Mouse (Mus musculus): ENCODE measurements around the gene Dao. TPM values are rescaled to one million over a fixed set of nuclear protein-coding genes. Genes with fewer than 3 reads are reported as not detected.

Dao gene
- polyA plus RNA-seq, 1 experiment from 2014 or later = 0.15 TPM

DNA sequence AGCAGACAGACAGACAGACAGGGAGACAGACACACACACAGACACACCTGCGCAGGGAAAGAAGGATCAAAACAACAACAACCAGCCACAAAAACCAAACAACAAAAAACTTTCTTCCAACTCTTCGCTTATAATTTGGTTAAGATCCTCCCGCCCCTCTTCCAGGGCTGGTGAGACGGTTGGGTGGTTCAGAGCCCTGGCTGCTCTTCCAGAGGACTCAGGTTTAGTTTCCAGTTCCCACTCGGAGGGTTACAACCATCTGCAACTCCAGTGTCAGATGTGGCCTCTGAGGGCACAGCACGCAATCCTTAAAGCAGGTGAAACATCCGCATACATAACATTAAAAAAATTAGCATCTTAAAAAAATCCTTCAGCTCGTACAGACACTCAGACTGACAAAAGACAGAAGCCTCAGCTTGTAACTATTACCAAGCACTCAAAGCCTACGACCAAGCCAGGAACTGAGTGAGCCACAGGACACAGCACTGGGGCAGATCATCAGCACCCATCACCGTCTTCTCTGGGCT is 32.0 kb upstream of the Dao start:
- Histone ChIP-seq H3K9ac (ENCODE audit: low read length) (no peak overlapping the region), H3K36me3 (ENCODE audit: control insufficient read depth, insufficient read depth, low read length) (peaks cover 12% of the 10 kb centered on the region), H3K9me3 (ENCODE audit: control insufficient read depth, low read length) (no peaks in the 10 kb centered on the region), H3K27ac (replicated peaks) (no peak overlapping the region), H3K4me3 (ENCODE audit: low read depth, low read length) (no peak overlapping the region), H3K4me2 (replicated peaks; ENCODE audit: low read depth) (no peak overlapping the region), H3K27me3 (ENCODE audit: control insufficient read depth, insufficient read depth, low read length) (no peaks in the 10 kb centered on the region), H3K4me1 (replicated peaks; ENCODE audit: control insufficient read depth, insufficient read depth) (peaks cover 13% of the 10 kb centered on the region)
- DNase-seq (ENCODE audit: low spot score) (no peak), ATAC-seq (ENCODE audit: low FRiP score, low TSS enrichment) (no peak)
- 78% methylated on average over 10 of the region's 10 CpGs for WGBS
- TF ChIP-seq CTCF (IDR thresholded peaks at IDR 0.05; ENCODE audit: low read depth) (no peak), EP300 (optimal IDR thresholded peaks at IDR 0.05) (no peak)

DNA sequence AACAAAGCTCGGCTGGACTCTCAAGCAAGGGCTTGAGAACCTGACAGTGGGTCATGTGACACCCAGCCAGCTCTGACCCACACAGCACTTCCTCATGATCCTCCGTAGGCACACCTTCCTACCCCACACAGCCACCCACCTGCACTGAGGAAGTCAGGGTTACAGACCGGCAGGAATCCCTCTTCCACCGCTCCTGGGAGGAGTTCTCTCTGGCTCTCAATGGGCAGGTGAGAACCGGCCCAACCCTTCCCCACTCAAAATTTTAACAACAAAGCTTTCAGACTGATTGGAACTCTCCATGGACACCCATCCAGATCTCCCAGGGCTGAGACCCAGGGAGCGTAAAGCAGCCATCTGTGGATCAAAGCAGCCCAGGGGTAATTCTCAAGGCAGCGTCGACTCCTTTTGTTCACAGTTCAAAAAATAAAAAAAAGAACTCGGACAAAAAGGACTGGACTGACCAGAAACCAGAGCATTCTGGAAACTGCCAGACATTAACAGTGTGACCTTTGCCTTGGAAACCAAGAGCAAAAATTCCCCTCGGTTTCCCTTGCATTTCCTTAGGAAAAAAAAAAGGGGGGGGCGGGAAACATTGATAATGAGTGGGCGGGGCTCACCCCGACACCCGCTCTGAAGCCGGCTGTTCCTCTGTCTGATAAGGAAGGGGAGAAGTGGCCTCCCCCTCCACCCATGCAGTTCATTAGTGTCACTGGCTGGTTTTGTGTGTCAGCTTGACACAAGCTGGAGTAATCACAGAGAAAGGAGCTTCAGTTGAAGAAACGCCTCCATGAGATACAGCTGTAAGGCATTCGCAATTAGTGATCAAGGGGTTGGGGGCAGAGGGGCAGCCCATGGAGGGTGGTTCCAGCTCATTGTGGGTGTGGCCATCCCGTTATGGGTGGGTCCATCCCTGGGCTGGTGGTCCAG is 30.7 kb upstream of the Dao start:
- H3K27me3 ChIP-seq (ENCODE audit: control insufficient read depth, insufficient read depth, low read length) = no peaks in the 10 kb centered on the region
- H3K4me1 ChIP-seq (replicated peaks; ENCODE audit: control insufficient read depth, insufficient read depth) = peaks cover 13% of the 10 kb centered on the region
- H3K36me3 ChIP-seq (ENCODE audit: control insufficient read depth, insufficient read depth, low read length) = peaks cover 11% of the 10 kb centered on the region
- WGBS = 21% methylated on average over 18 of the region's 18 CpGs
- H3K9me3 ChIP-seq (ENCODE audit: control insufficient read depth, low read length) = no peaks in the 10 kb centered on the region
- DNase-seq (ENCODE audit: low spot score) (peak; percentile 57), ATAC-seq (ENCODE audit: low FRiP score, low TSS enrichment) (peak; percentile 66)
- H3K4me2 ChIP-seq (replicated peaks; ENCODE audit: low read depth) = peak overlapping the region; percentile 27; the same call in 1 of the 2 replicates
- peak overlapping the region; percentile 23; the same call in 1 of the 2 replicates for H3K9ac ChIP-seq (ENCODE audit: low read length)
- TF ChIP-seq EP300 (optimal IDR thresholded peaks at IDR 0.05) = no peak
- no peak for TF ChIP-seq CTCF (IDR thresholded peaks at IDR 0.05; ENCODE audit: low read depth)
- peak overlapping the region; percentile 84 for H3K27ac ChIP-seq (replicated peaks)
- H3K4me3 ChIP-seq (ENCODE audit: low read depth, low read length) = no peak overlapping the region

DNA sequence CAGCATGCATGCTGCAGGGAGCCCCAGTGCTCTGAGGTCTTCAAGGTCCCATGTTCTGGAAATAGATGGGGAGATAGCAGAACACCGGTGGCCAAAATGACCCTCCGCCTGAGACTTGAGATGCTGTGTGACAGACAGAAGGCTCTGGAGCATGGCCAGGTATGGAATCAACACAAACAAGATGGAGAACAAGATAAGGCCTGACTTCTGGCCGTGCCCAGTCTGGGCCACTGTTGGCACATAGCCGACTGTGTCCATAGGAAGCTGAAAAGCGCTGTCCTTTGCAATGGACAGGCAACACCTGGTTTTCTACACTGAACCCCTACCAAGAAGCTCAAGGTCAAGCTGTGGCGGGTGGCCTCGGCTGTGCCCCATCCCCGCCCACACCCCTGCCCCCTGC is 29.7 kb upstream of the Dao start:
- H3K9ac ChIP-seq (ENCODE audit: low read length) = no peak overlapping the region
- 86% methylated on average over 8 of the region's 8 CpGs for WGBS
- H3K4me2 ChIP-seq (replicated peaks; ENCODE audit: low read depth) = no peak overlapping the region
- H3K27me3 ChIP-seq (ENCODE audit: control insufficient read depth, insufficient read depth, low read length) = no peaks in the 10 kb centered on the region
- peak overlapping the region; percentile 40; the same call in 1 of the 2 replicates for H3K27ac ChIP-seq (replicated peaks)
- no peaks in the 10 kb centered on the region for H3K9me3 ChIP-seq (ENCODE audit: control insufficient read depth, low read length)
- peaks cover 7% of the 10 kb centered on the region for H3K36me3 ChIP-seq (ENCODE audit: control insufficient read depth, insufficient read depth, low read length)
- TF ChIP-seq EP300 (optimal IDR thresholded peaks at IDR 0.05) = no peak
- no peak for TF ChIP-seq CTCF (IDR thresholded peaks at IDR 0.05; ENCODE audit: low read depth)
- no peak overlapping the region for H3K4me3 ChIP-seq (ENCODE audit: low read depth, low read length)
- H3K4me1 ChIP-seq (replicated peaks; ENCODE audit: control insufficient read depth, insufficient read depth) = peaks cover 13% of the 10 kb centered on the region
- no peak for ATAC-seq (ENCODE audit: low FRiP score, low TSS enrichment)
- DNase-seq (ENCODE audit: low spot score) = no peak

DNA sequence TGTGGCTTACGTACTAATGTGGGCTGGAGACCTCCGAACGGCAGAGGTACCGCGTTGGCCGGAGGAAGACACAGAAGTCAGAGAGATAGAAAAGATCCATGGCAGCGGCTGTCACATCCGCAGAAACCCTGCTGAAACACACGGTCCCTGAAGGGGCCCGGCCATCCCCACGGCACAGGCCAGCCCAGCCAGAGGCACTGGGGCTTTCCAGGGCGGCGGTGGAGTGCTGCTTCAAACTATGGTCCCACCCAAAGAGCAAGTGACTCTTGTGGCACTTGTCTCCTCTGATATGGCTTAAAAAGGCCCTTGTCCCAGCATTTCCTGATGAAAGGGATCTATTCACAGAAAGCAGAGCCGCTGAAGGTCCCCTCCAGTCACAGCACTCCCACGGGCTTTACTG is 28.9 kb upstream of the Dao start:
- Histone ChIP-seq H3K9me3 (ENCODE audit: control insufficient read depth, low read length) (no peaks in the 10 kb centered on the region), H3K4me2 (replicated peaks; ENCODE audit: low read depth) (no peak overlapping the region), H3K27ac (replicated peaks) (peak overlapping the region; percentile 67), H3K4me3 (ENCODE audit: low read depth, low read length) (no peak overlapping the region), H3K9ac (ENCODE audit: low read length) (no peak overlapping the region), H3K27me3 (ENCODE audit: control insufficient read depth, insufficient read depth, low read length) (no peaks in the 10 kb centered on the region), H3K4me1 (replicated peaks; ENCODE audit: control insufficient read depth, insufficient read depth) (peaks cover 13% of the 10 kb centered on the region), H3K36me3 (ENCODE audit: control insufficient read depth, insufficient read depth, low read length) (peaks cover 1% of the 10 kb centered on the region)
- DNase-seq (ENCODE audit: low spot score) = no peak
- ATAC-seq (ENCODE audit: low FRiP score, low TSS enrichment) = no peak
- WGBS = 66% methylated on average over 15 of the region's 15 CpGs
- TF ChIP-seq CTCF (IDR thresholded peaks at IDR 0.05; ENCODE audit: low read depth) = no peak
- no peak for TF ChIP-seq EP300 (optimal IDR thresholded peaks at IDR 0.05)

DNA sequence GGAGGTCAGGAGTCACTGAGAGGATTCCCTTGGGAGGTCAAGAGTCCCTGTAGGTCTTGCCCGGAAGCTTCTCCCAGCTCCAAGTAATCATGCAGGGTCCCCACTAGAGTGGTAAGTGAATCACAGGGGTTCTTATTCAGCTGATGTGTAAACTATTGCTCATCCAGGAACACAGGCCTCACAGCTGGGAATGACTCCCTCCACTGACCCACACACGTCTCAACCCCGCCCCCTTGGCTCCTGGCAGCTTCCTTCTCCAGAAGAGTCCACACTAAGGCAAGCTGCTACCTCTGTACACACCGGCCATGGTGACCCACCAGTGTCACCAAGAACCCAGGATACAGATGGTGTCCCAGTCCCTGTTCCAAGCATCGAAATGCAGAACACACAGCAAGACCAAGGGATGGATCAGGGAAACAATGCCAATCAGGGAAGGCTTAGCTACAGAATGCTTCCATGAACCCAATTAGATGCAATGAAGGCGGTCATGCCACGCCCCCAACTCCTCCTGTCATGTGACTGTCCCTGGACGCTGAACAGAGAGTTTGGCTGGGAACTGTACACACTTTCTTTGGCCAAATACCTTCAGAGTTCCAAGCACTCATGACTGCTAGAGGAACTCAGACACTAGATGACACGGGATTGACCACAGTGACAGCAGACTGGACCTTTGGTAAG is 27.8 kb upstream of the Dao start:
- ATAC-seq (ENCODE audit: low FRiP score, low TSS enrichment) (peak; percentile 89), DNase-seq (ENCODE audit: low spot score) (peak; percentile 83)
- 49% methylated on average over 9 of the region's 9 CpGs for WGBS
- Histone ChIP-seq H3K4me2 (replicated peaks; ENCODE audit: low read depth) (no peak overlapping the region), H3K4me3 (ENCODE audit: low read depth, low read length) (no peak overlapping the region), H3K36me3 (ENCODE audit: control insufficient read depth, insufficient read depth, low read length) (no peaks in the 10 kb centered on the region), H3K9ac (ENCODE audit: low read length) (no peak overlapping the region), H3K27me3 (ENCODE audit: control insufficient read depth, insufficient read depth, low read length) (no peaks in the 10 kb centered on the region), H3K27ac (replicated peaks) (peak overlapping the region; percentile 67), H3K4me1 (replicated peaks; ENCODE audit: control insufficient read depth, insufficient read depth) (peaks cover 13% of the 10 kb centered on the region), H3K9me3 (ENCODE audit: control insufficient read depth, low read length) (no peaks in the 10 kb centered on the region)
- TF ChIP-seq CTCF (IDR thresholded peaks at IDR 0.05; ENCODE audit: low read depth) = no peak
- TF ChIP-seq EP300 (optimal IDR thresholded peaks at IDR 0.05) = no peak
